Mouse (Mus musculus) adrenal gland, adult (tissue): Measurements from ENCODE around the gene Gm10283.
"Not testable (repeated sequence)": the region's sequence is repeated elsewhere in the genome, so short reads cannot be mapped to it uniquely, and the experiment has no call there.

ENCODE experiments used
- DNase-seq, 2 experiments: peaks; one replicate each; pipeline ENCODE4 v3.0.0; 2022 to 2023; ENCODE audit warnings: low spot score in 1 of 2; ENCODE audit not compliant: inconsistent age in 2 of 2

The Gm10283 gene

GRCm38 (mm10) chr8:60503098-60503497 is at the start of gene Gm10283:
Gene Gm10283, minus strand, starts transcription at chr8:60503198.
- DNase-seq, result no peak

GRCm38 (mm10) chr8:60534945-60535344 is 31.9 kb upstream of the Gm10283 start:
- DNase-seq, result no peak

- no peak for DNase-seq
Observed at GRCm38 (mm10) chr8:60518286-60518685, 15.3 kb upstream of the Gm10283 start.

GRCm38 (mm10) chr8:60505653-60506521 is 2.9 kb upstream of the Gm10283 start, which contains the start of gene Aadat:
Gene Aadat, plus strand, starts transcription at chr8:60505932.
- DNase-seq, result peak; percentile 37 to 84

- not testable (repeated sequence) for DNase-seq
Observed at GRCm38 (mm10) chr8:60495046-60495445, 8.0 kb downstream of the Gm10283 start.

GRCm38 (mm10) chr8:60494606-60495005 is 8.4 kb downstream of the Gm10283 start:
- no peak for DNase-seq

GRCm38 (mm10) chr8:60492471-60492870 is 10.5 kb downstream of the Gm10283 start:
- DNase-seq, result peak; percentile 20 to 63

- peak in 1 of 2 experiments; percentile 21 for DNase-seq
Observed at GRCm38 (mm10) chr8:60491871-60492270, 11.1 kb downstream of the Gm10283 start.

- DNase-seq, result peak in 1 of 2 experiments; percentile 10
Observed at GRCm38 (mm10) chr8:60490147-60490546, 12.9 kb downstream of the Gm10283 start.

- peak; percentile 50 to 85 for DNase-seq
Observed at GRCm38 (mm10) chr8:60466686-60467335, 36.2 kb downstream of the Gm10283 start.

- DNase-seq, result no peak
Observed at GRCm38 (mm10) chr8:60449296-60449695, 53.7 kb downstream of the Gm10283 start.

- DNase-seq, result no peak
Observed at GRCm38 (mm10) chr8:60444989-60445388, 58.0 kb downstream of the Gm10283 start.

GRCm38 (mm10) chr8:60438557-60438956 is 64.4 kb downstream of the Gm10283 start:
- no peak for DNase-seq

- DNase-seq, result no peak
Observed at GRCm38 (mm10) chr8:60436872-60437271, 66.1 kb downstream of the Gm10283 start.

- no peak for DNase-seq
Observed at GRCm38 (mm10) chr8:60432649-60433048, 70.3 kb downstream of the Gm10283 start.

GRCm38 (mm10) chr8:60406358-60406757 is 96.6 kb downstream of the Gm10283 start:
- no peak for DNase-seq

GRCm38 (mm10) chr8:60404994-60405548 is 97.9 kb downstream of the Gm10283 start:
- no peak for DNase-seq

GRCm38 (mm10) chr8:60393675-60394074 is 109.3 kb downstream of the Gm10283 start:
- DNase-seq, result peak in 1 of 2 experiments; percentile 13

- DNase-seq, result peak in 1 of 2 experiments; percentile 7
Observed at GRCm38 (mm10) chr8:60386589-60386988, 116.4 kb downstream of the Gm10283 start.
